Mouse (Mus musculus): ENCODE data around the gene Zbtb38. TPM values are rescaled to one million over a fixed set of nuclear protein-coding genes. Genes with fewer than 3 reads are reported as not detected.

Gene Zbtb38
- total RNA-seq, 2 experiments from 2014 or later: 56.1 to 75.8 TPM

- DNase-seq: no peak
These were observed 21.4 kb downstream of the Zbtb38 start for GRCm38 (mm10) chr9:96731039-96731895.

- no peak for DNase-seq
These were observed 22.4 kb downstream of the Zbtb38 start for GRCm38 (mm10) chr9:96730311-96730625.

DNA sequence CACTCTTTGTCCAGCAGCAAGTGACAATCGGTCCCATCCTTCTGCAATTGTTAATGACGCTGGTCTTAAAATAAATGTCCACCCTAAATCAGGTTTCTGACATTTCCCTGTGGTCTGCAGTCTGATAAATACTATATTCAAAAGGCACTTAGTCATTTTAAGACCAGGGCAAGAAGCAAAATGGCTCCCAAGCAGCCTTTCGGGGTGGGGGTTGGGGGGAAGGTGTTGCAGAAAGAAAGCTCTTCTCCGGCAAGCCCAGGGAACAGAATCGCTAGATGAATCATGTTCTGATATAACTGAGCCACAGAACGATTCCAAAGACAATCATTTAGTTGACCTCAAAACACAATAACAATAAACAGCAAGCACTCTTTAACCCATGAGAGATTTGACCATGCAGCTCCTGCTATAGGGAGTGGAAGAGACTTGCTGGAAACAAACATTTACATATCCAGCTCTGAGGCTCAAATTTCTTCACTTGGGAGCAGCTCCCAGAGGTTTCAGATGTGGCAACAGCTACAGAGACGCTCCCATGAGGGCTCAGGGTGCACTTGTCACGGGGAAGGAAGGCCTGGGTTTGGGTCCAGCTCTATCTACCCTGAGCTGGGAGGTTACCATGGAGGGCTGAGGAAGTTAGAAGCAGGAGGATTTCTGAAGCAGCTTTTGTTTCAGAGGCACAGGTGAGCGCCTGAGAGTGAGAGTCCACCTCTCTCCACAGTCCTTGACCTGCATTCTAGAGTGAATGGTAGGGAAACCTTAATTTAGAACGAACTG, 22.9 kb downstream of the Zbtb38 start:
- DNase-seq: no peak

DNA sequence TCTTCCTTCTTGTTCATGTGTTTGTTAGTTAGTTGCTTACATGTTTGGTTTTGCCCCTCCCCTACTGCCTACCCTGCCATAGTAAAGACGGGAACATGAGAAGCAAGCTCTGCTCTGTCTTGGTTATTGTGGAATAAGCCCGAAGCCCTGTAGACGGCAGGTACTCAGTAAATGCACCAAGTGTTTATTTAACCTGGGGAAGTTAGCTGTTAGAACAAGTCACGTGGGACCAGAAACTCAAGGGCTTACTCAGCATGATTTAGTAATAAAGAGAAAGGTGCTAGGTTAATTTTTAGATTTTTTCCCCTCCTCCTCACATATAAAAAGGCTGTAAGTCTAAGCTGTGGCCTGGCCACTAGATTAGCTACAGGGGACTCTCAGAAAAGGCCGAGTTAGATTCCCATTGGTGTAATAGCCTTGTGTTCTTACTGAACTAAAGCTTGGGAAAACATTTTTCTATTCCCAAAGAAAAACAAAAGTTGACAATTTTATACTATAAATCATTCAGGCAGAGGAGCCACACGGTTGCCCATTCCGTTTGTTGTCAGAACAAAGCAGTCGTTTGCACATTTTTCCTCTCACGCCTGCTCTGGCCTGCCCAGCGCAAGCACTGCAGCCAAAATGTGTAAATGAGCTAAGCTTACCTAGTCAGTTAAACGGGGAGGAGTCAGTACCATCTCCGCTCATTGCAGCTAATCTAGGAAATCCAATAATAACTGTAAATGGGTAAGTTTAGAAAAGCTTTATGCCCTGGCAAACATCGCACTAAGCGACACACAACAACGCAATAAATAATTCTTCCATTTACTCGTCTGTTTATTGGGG, 24.1 kb downstream of the Zbtb38 start:
- no peak for DNase-seq

- DNase-seq: peak; percentile 63 to 78
These were observed 24.9 kb downstream of the Zbtb38 start for GRCm38 (mm10) chr9:96727688-96728087.

- DNase-seq: no peak
These were observed 26.1 kb downstream of the Zbtb38 start for GRCm38 (mm10) chr9:96726336-96727131.

DNA sequence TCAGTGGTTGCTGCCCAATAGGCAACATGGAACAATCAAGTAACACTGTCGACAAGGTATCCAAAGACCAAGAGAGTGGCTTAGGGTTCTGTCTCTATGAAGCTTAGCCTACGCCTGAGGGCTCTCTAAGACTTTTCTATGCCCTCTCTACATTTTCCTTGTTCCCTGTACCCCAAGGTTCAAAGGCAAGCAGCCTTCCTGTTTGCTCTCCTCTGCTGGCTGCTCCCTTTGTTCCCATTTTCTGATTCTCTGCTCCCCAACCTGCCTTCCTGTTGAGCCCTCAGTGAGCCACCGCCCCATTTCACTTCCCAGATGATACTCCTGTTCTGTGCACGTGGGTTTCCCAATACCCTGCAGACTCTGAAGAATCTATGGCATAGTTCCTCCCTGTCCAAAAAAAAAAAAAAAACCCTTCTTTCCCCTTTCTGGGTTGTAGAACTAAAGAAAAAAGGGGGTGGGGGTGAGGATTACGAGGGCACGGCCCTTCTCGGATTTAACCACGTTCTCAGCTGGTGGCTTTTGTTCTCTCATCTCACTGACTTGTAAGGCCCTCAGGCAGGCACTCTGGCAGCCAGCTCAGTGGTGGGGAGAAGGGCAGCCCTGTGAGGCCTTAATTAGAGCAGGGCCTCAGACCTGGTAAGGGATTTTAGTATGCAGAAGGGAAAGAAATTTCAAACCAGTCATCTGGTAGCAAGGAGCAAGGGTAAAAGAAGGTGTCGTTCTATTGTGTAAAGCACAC, 26.9 kb downstream of the Zbtb38 start:
- no peak for DNase-seq

DNA sequence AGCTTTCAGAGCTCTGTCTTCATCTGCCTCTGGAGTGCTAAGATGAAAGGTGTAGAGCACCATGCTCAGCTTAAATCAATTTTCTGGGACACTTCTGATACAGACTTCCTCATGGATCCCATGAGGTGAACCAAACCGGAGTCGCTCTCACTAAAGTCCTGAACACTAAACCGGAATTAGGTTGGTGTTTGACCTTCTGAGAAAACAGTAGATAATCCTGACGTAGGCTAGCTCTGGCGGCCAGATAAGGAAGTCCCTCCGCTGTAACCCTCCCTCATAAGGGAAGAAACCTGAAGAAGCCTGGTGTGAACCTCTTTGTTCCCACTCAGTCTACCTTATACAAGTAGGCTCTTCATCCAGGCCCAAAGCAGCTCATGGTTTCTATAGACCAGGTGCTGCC, 29.0 kb downstream of the Zbtb38 start:
- DNase-seq: no peak

DNA sequence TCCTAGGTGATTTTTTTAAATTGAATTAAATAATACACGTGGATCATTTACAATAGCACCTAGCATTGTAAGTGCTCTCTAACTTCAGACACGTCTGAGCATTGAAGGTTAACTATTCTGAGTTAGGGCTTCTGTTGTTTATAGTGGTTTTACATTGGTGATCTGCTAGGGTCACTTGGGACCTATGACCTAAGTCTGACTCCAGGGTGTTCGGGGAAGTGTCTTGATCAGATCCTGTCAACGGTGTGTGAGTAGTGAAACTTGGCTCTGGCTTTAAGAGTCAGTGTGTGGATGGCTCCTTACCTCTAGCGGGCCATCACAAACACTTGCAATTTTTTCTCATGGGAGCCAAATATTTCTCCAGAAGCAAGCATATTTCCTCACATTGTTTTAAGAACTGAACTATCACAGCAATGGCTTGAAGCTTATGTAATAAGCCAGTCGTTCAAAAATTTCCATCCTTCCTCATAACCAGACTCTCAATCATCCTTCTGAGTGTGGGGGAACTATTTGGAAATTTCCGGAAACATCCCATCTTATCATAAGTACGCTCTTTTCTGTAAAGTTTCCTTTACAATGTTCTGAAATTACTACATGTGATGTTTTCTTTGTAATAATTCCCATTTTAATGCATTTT, 31.4 kb downstream of the Zbtb38 start:
- no peak for DNase-seq

GRCm38 (mm10) chr9:96720510-96721162, 32.0 kb downstream of the Zbtb38 start:
- DNase-seq: no peak

GRCm38 (mm10) chr9:96719408-96720158, 33.0 kb downstream of the Zbtb38 start:
- DNase-seq: peak; percentile 81 to 87

DNA sequence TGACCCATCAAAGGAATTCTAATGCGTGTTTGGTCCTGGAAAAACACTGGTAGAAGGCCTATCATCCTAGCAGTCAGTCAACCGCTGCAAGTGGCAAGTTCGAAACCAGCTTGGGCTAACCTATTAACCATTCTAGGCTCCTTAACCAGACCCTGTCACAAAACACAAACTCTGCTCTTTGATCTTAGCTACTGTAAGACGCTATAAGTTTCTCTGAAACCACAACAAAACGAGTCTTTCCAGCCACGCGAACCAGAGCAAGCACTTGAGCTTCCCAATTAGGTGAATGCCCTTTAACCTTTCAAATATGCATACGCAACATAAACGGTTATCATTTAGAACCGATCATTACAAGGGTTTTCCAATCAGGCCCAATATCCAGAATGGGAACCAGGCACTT, 33.7 kb downstream of the Zbtb38 start:
- no peak for DNase-seq

GRCm38 (mm10) chr9:96718402-96718798, 34.2 kb downstream of the Zbtb38 start:
- no peak for DNase-seq

GRCm38 (mm10) chr9:96717698-96718401, 34.8 kb downstream of the Zbtb38 start:
- no peak for DNase-seq

GRCm38 (mm10) chr9:96716735-96717444, 35.7 kb downstream of the Zbtb38 start:
- no peak for DNase-seq

GRCm38 (mm10) chr9:96716136-96716535, 36.5 kb downstream of the Zbtb38 start:
- DNase-seq: no peak

GRCm38 (mm10) chr9:96715171-96715570, 37.5 kb downstream of the Zbtb38 start:
- DNase-seq: no peak
